Mouse (Mus musculus) heart, postnatal 36 days (tissue): ENCODE measurements around the gene Bach1. TPM values are rescaled to one million over a fixed set of nuclear protein-coding genes. Genes with fewer than 3 reads are reported as not detected.

ENCODE experiments used
- DNase-seq, 2 experiments: peaks; one replicate each; pipeline ENCODE4 v3.0.0; 2021 to 2022
- intact Hi-C: fragments of 180-260 bp; cut with DNase I; formaldehyde crosslinking; loops from one replicate; pipeline ENCODE4 v1.15.1; 2025
- total RNA-seq, 2 experiments: library from RNA; stranded (reverse); gene quantifications; 2 replicates each; pipeline ENCODE4 v1.2.3; 2021

Gene Bach1
- total RNA-seq, 2 experiments from 2014 or later, result 31.3 to 33.1 TPM

DNA sequence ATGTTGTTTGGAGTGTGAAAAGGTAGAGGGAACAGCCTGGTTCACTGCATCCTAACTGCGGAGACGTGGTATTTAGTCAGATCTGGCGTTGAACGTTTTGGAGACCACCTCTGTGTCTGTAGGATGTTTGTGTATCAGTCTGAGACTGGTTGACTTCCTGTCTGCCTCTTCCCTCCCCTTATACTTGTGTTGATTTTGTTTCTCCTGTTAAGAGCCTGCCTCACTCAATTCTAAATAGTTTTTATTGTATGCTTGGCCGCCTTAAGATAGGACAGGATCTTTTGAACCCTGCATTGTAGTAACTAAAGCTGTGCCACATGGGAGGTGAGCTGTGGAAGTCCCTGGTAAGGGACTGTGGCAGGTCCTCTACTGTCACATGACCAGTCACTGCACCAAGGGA lies 10.4 kb downstream of the Bach1 start:
- no peak for DNase-seq
- intact Hi-C loops, result no loop called here

- DNase-seq, result no peak
- intact Hi-C loops, result no loop called here
These were observed 11.2 kb downstream of the Bach1 start for GRCm38 (mm10) chr16:87709971-87710370.

- no peak for DNase-seq
These were observed 13.2 kb downstream of the Bach1 start for GRCm38 (mm10) chr16:87711961-87712360.

GRCm38 (mm10) chr16:87712986-87713693 lies 14.4 kb downstream of the Bach1 start:
- intact Hi-C loops, result no loop called here
- no peak for DNase-seq

More at GRCm38 (mm10) chr16:87711961-87712360, 13.2 kb downstream of the Bach1 start:
- intact Hi-C loops, result no loop called here

DNA sequence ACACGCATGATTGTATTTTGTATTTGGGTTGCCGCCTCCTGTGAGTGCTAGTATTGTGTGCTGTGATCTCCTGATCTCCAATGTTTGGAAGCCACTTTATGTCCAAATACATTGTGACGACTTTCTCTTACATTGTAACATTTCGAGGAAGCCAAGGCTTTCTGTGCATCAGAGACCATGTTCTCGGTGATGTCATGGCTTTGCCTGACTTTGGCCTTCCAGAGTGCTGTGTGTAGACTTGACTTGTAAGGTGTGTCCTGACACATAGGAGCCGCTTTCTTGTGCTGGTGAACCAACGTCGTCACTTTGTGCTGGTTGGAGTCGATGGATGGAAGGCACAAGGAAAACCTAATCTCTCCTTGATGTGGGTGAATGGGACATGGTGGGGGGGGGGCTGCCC lies 15.8 kb downstream of the Bach1 start:
- DNase-seq, result no peak
- intact Hi-C loops, result no loop called here

- intact Hi-C loops, result no loop called here
- no peak for DNase-seq
These were observed 16.5 kb downstream of the Bach1 start for GRCm38 (mm10) chr16:87715221-87715620.

- DNase-seq, result no peak
- intact Hi-C loops, result no loop called here
These were observed 17.5 kb downstream of the Bach1 start for GRCm38 (mm10) chr16:87716269-87716668.

DNA sequence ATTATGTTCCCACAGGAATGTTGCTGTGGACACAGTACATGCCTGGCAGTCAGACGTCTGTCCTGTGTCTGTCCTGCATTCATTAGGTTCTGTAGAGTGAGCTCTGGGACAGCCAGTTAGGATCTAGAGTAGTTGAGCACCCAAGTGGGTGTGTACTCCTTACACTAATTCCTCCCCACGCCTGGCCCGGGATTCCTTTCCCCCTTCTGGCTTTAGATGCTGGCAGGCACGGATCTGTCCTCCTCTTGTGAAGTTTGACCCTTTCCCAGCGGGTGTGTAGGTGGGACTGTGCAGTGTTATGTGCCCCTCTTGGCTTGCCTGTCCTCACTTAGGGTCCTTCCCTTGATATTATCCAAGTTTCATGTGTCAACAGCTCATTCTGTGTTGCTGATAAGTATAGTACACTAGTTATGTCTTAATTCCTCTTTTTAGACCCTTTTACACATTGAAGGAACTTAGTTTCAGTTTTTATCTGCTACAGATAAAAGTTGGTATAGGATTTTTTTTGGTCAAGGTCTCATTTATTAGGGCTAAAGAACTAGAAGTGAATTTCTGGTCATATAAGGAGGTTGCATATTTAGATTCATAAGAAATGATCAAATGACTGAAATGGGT lies 18.4 kb downstream of the Bach1 start:
- DNase-seq, result no peak
- intact Hi-C loops, result no loop called here

- intact Hi-C loops, result loop anchor here (1.0 kb wide), 1 partner anchor 11 kb away; no protein-coding TSS in a partner anchor
- DNase-seq, result no peak
These were observed 20.3 kb downstream of the Bach1 start for GRCm38 (mm10) chr16:87719071-87719470.

GRCm38 (mm10) chr16:87719688-87720283 lies 21.0 kb downstream of the Bach1 start:
- intact Hi-C loops, result loop anchor here (1.0 kb wide), 1 partner anchor 11 kb away; no protein-coding TSS in a partner anchor
- DNase-seq, result no peak

DNA sequence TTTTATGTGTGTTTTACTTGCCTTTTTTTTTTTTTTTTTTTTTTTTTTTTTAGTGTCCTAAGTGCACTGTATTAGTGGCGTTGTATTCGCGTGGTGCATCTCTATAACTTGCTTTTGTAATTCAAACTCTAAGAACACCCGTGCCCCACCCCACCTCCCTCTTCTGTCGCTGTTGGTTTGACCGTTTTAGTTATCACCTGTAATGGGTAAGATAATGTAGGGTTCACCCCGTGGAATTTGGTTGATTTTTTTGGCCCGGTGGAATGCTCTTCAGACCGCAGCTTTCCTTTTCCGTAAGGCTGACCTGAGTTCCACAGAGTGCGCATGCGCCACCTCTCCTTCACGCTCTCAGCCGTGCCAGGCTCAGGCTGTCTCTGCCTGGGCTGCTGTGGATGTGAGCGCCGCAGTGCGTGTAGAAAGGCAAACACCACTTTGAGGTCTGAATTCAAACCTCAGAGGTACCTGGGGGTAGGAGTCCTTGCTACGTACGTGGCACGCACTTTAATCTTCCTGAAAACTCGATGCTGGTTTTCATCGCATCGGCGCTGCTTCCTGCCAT lies 22.2 kb downstream of the Bach1 start:
- intact Hi-C loops, result no loop called here
- DNase-seq, result no peak

DNA sequence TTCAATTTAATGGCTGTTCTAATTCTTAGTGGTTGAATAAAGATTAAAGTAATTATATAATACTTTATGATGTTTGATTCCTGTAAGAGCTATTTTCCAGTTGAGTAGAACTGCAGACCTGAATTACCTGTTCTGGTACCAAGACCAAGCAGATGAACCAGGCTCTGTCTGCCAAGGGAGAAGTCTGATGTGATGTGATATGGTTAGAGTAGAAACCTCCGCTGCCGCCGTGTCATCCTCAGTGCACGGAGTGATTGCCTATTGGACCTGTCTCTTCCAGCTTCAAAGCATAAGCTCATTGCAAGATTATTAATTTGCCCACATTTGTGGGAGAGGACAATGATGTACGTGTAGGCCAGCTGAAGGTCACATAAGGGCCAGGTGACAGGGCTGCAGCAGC lies 24.1 kb downstream of the Bach1 start:
- no peak for DNase-seq
- intact Hi-C loops, result no loop called here

- intact Hi-C loops, result no loop called here
- no peak for DNase-seq
These were observed 24.7 kb downstream of the Bach1 start for GRCm38 (mm10) chr16:87723479-87723878.

DNA sequence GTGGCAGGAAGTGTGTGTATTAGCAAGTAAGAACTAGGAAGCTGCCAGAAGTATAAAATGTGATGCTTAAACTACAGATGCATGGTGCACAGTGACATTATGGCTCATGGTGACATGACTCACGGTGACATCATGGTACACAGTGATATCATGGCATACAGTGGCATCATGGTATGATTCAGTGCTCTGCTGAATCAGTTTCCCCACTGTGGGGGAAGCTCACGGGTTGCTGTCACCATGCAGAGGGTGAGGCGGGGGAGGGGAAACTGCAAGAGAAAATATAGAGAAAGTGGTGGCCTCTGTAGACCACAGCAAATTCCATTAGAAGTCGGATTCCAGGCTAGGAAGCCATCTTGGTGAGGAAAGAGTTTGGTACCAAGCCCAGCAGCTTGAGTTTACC lies 26.1 kb downstream of the Bach1 start:
- intact Hi-C loops, result no loop called here
- DNase-seq, result no peak

DNA sequence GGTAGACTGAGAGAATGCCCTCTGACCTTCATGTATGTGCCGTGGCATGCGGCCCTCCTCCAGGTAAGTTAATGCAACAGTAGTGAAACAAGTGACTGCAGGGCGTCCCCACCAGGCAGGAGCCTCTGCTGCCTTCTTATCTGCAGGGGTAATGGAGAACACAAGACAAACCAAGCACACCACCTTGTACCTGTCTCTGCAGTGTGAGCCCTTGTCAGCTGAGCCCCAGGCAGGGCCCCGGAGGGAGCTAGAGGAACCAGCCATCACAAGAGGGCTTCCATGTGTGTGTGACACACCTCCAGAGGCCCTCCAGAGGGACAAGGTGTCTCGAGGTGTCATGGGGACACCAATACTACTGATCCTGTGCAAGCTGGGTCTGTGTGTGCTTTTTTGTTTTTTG lies 26.5 kb downstream of the Bach1 start:
- DNase-seq, result no peak
- intact Hi-C loops, result no loop called here

- intact Hi-C loops, result no loop called here
- no peak for DNase-seq
These were observed 27.2 kb downstream of the Bach1 start for GRCm38 (mm10) chr16:87725963-87726362.

DNA sequence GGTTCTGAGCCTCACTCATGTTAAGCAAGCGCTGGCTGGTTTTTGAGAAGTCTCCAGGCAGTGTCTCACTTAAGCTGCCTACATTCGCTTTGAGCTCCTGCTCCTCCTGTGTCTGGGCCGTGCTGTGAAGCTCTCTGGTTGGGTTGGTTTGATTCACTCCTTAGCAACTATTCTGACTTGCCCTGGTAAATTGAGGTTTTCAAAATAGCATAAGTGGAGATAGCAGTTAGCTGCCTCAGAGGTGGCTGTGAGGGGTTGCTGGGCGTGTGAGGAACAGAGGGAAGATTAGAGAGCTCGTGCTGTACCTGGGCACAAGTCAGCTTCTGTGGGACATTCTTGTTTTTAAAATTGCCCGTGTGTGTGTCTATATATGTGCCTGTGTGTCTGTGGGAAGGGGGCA lies 27.6 kb downstream of the Bach1 start:
- intact Hi-C loops, result no loop called here
- DNase-seq, result no peak

GRCm38 (mm10) chr16:87727250-87727649 lies 28.5 kb downstream of the Bach1 start:
- intact Hi-C loops, result no loop called here
- DNase-seq, result no peak

DNA sequence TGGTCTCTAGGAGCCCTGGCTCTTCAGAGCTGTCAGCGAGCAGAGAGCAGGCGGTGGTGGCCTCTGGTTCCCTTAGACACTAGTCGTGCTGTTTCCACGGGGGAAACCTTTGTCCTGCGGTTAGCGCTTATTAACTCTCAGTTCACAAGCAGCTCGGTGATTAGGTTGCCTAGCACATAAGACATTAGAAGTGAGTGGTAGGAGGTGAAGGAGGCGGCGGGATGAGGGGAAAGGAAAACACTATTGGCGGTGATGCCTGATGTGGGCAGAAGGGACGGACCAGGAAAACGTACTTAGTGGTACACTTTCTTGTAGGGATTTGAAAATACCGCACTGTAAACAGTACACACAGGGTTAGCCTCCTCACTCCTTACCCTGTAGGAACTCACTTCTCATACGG lies 29.2 kb downstream of the Bach1 start:
- intact Hi-C loops, result no loop called here
- no peak for DNase-seq

DNA sequence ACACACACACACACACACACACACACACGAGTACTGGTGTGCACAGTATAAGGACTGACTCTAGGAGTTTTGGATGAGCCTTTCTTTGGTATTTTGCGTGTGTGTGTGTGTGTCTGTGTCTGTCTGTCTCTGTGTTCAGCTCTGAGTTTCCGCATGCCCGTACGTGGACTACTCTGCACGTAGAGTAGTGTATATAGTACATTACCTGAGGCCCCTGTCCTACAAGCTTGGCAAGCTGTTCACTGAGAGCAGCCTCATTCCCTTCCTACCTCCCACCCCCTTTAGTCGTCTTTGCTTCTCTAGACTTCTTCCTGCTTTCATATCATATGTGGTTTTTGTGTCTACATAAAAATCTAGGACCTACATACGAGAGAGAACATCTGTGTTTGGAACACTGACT lies 30.0 kb downstream of the Bach1 start:
- DNase-seq, result no peak
- intact Hi-C loops, result no loop called here

- no peak for DNase-seq
- intact Hi-C loops, result no loop called here
These were observed 30.7 kb downstream of the Bach1 start for GRCm38 (mm10) chr16:87729469-87729868.
